Mouse (Mus musculus): Measurements from ENCODE around the gene Sorbs1. TPM values are rescaled to one million over a fixed set of nuclear protein-coding genes. Genes with fewer than 3 reads are reported as not detected.

Gene Sorbs1
- total RNA-seq, 1 experiment, result 18.0 TPM

DNA sequence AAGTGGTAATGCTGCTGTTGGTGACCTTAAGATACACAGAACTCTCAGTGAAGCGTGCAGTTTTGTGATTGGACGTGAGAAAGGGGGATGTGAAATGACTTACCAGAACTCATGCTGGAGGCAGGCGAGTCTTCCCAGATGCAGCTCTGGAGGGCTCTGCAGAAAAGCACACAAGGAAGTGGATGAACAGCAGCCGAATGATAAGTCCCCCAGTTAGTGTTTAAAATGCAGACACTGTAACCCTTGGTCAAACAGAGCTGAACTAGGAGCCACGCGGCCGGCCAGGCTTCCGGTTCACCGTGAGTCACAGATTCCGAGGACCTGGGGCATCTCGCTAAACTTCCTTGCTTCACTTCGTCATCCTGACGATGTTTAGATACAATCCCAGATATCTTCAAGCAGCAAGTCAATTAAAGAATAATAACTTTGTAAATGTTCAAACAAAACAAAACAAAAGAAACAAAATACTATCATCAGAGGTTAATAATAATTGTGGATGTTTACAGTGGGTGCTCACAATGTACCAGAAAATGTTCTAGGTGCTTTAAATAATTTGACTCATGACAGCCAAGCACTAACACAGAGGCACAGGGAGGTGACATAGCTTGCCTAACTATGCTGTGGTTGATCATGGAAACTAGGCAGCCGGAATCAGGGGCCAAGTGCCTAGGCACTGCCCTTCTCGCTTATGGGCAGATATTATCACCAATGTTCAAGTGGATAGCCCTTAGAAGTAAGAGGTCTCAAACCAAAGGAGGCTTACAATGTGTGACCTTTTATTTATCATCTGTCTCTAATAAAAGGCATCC lies 111.2 kb downstream of the Sorbs1 start:
- Histone ChIP-seq H3K4me3 (ENCODE audit: insufficient read depth in 1 of 2, low read depth in 1 of 2, low read length in 2 of 2, poor library complexity in 1 of 2, severe bottlenecking in 1 of 2) (no peak overlapping the region), H3K36me3 (ENCODE audit: control insufficient read depth, insufficient read depth, low read length, poor library complexity, severe bottlenecking) (no peaks in the 10 kb centered on the region), H3K9me3 (ENCODE audit: control insufficient read depth, insufficient read depth, low read depth, low read length) (no peaks in the 10 kb centered on the region), H3K9ac (ENCODE audit: insufficient read depth, low read depth, low read length, poor library complexity, severe bottlenecking) (no peak overlapping the region), H3K4me1 (ENCODE audit: control insufficient read depth in 2 of 2, insufficient read depth in 2 of 2, low read length in 2 of 2, poor library complexity in 1 of 2) (no peaks in the 10 kb centered on the region), H3K27ac (ENCODE audit: insufficient read depth, low read depth, low read length, poor library complexity, severe bottlenecking) (no peak overlapping the region)
- no peak for DNase-seq (ENCODE audit: low read depth, low spot score)
- in situ Hi-C loops (cut with MboI; ENCODE audit: low sequenced_read_pairs in 2 of 2, unreplicated experiment in 2 of 2), result no loop called here
- TF ChIP-seq ZNF384 (IDR thresholded peaks at IDR 0.05; ENCODE audit: low read depth, low read length) (no peak), MAFK (IDR thresholded peaks at IDR 0.05; ENCODE audit: insufficient read depth, low read depth, low read length) (no peak), ZC3H11A (IDR thresholded peaks at IDR 0.05; ENCODE audit: borderline replicate concordance, low read depth, low read length) (no peak), CHD2 (IDR thresholded peaks at IDR 0.05; ENCODE audit: low read depth, low read length) (no peak), HCFC1 (IDR thresholded peaks at IDR 0.05; ENCODE audit: borderline replicate concordance, insufficient read depth, low read length) (no peak)

GRCm38 (mm10) chr19:40401213-40401612 lies 112.4 kb downstream of the Sorbs1 start:
- in situ Hi-C loops (cut with MboI; ENCODE audit: low sequenced_read_pairs in 2 of 2, unreplicated experiment in 2 of 2), result no loop called here
- TF ChIP-seq ZNF384 (IDR thresholded peaks at IDR 0.05; ENCODE audit: low read depth, low read length), result no peak
- no peak for TF ChIP-seq CHD2 (IDR thresholded peaks at IDR 0.05; ENCODE audit: low read depth, low read length)
- TF ChIP-seq MAFK (IDR thresholded peaks at IDR 0.05; ENCODE audit: insufficient read depth, low read depth, low read length), result no peak
- TF ChIP-seq ZC3H11A (IDR thresholded peaks at IDR 0.05; ENCODE audit: borderline replicate concordance, low read depth, low read length), result no peak
- no peak for TF ChIP-seq HCFC1 (IDR thresholded peaks at IDR 0.05; ENCODE audit: borderline replicate concordance, insufficient read depth, low read length)
- Histone ChIP-seq H3K9me3 (ENCODE audit: control insufficient read depth, insufficient read depth, low read depth, low read length) (no peaks in the 10 kb centered on the region), H3K4me3 (ENCODE audit: insufficient read depth in 1 of 2, low read depth in 1 of 2, low read length in 2 of 2, poor library complexity in 1 of 2, severe bottlenecking in 1 of 2) (no peak overlapping the region), H3K27ac (ENCODE audit: insufficient read depth, low read depth, low read length, poor library complexity, severe bottlenecking) (no peak overlapping the region), H3K4me1 (ENCODE audit: control insufficient read depth in 2 of 2, insufficient read depth in 2 of 2, low read length in 2 of 2, poor library complexity in 1 of 2) (no peaks in the 10 kb centered on the region), H3K36me3 (ENCODE audit: control insufficient read depth, insufficient read depth, low read length, poor library complexity, severe bottlenecking) (no peaks in the 10 kb centered on the region), H3K9ac (ENCODE audit: insufficient read depth, low read depth, low read length, poor library complexity, severe bottlenecking) (no peak overlapping the region)
- no peak for DNase-seq (ENCODE audit: low read depth, low spot score)

DNA sequence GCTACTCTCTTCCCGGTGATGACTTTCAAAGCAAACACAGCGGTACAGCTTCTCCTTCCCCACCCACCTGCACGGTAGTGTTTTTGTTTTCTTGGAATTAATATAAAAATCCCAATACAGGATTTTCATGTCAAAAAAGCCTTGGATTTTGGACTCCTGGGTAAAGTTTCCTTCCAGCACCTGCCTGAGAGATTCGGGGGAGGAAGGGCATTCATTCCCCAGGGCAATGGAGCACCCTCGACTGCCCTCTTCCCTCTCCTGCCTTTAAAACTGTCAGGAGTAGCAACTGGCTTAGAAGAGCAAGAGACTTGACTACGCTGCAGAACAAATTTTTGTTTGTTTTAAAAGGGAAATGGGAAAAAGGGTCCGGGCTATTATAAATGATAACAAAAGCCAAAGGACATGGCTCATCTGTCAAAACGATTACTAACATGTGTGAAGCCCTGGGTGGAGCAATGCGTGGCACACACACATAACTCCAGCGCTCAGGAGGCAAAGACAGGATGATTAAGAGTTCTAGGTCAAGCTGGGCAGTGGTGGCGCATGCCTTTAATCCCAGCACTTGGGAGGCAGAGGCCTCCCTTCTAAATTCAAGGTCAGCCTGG lies 113.1 kb downstream of the Sorbs1 start:
- H3K9me3 ChIP-seq (ENCODE audit: control insufficient read depth, insufficient read depth, low read depth, low read length), result no peaks in the 10 kb centered on the region
- H3K9ac ChIP-seq (ENCODE audit: insufficient read depth, low read depth, low read length, poor library complexity, severe bottlenecking), result no peak overlapping the region
- no peak for DNase-seq (ENCODE audit: low read depth, low spot score)
- in situ Hi-C loops (cut with MboI; ENCODE audit: low sequenced_read_pairs in 2 of 2, unreplicated experiment in 2 of 2), result no loop called here
- 0 out of 4 replicates have a peak, but pooled peaks cover 0 to 3% of the 10 kb centered on the region in 2 experiments for H3K4me1 ChIP-seq (ENCODE audit: control insufficient read depth in 2 of 2, insufficient read depth in 2 of 2, low read length in 2 of 2, poor library complexity in 1 of 2)
- TF ChIP-seq CHD2 (IDR thresholded peaks at IDR 0.05; ENCODE audit: low read depth, low read length) (no peak), ZNF384 (IDR thresholded peaks at IDR 0.05; ENCODE audit: low read depth, low read length) (no peak), ZC3H11A (IDR thresholded peaks at IDR 0.05; ENCODE audit: borderline replicate concordance, low read depth, low read length) (no peak), MAFK (IDR thresholded peaks at IDR 0.05; ENCODE audit: insufficient read depth, low read depth, low read length) (no peak), HCFC1 (IDR thresholded peaks at IDR 0.05; ENCODE audit: borderline replicate concordance, insufficient read depth, low read length) (no peak)
- H3K4me3 ChIP-seq (ENCODE audit: insufficient read depth in 1 of 2, low read depth in 1 of 2, low read length in 2 of 2, poor library complexity in 1 of 2, severe bottlenecking in 1 of 2), result no peak overlapping the region
- no peak overlapping the region for H3K27ac ChIP-seq (ENCODE audit: insufficient read depth, low read depth, low read length, poor library complexity, severe bottlenecking)
- no peaks in the 10 kb centered on the region for H3K36me3 ChIP-seq (ENCODE audit: control insufficient read depth, insufficient read depth, low read length, poor library complexity, severe bottlenecking)

DNA sequence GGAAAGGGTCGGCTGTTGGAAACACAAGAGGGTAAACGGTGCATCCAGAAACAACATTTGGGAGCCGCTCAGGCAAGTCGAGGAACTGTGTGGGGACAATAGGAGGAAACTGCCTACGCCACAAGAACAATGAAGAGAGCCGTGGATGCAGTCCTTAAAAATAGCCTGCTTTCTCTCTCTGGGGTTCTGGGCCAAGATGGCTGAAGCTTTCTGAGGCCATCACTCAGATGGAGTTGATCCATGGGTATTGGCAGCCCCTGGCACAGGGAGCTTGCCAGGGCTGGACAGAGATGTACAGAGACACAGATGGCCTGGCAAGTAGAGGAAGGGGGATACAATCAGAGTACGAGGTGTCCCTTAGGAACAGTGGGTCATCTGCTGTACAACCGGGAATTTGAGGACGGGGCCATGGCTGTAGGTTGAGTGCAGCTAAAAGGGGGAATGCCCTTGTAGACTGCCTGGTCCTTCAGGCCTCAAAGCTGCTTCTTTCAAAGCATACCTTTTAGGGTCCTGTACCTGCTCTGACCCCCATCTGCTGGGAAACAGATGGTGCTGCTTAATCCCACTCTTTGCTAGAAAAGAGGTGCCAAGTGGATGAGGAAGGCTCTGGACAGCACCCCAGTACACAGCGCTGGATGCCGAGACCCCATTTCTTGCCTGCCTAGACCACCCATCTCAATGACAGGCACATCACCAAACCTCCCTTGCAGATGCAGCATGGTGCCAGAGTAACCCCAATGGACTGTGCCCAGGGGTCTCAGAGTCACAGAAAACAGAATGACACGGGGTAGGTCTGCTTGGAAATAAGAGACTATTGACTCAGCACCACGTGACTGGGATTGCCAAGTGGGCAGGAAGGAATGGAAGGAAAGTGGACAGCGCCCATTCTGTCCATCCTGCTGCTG lies 117.6 kb downstream of the Sorbs1 start:
- Histone ChIP-seq H3K9me3 (ENCODE audit: control insufficient read depth, insufficient read depth, low read depth, low read length) (no peaks in the 10 kb centered on the region), H3K4me1 (ENCODE audit: control insufficient read depth in 2 of 2, insufficient read depth in 2 of 2, low read length in 2 of 2, poor library complexity in 1 of 2) (peaks cover 0 to 5% of the 10 kb centered on the region in 2 experiments; a peak in 1 of 4 replicates), H3K36me3 (ENCODE audit: control insufficient read depth, insufficient read depth, low read length, poor library complexity, severe bottlenecking) (no peaks in the 10 kb centered on the region), H3K4me3 (ENCODE audit: insufficient read depth in 1 of 2, low read depth in 1 of 2, low read length in 2 of 2, poor library complexity in 1 of 2, severe bottlenecking in 1 of 2) (no peak overlapping the region), H3K9ac (ENCODE audit: insufficient read depth, low read depth, low read length, poor library complexity, severe bottlenecking) (no peak overlapping the region), H3K27ac (ENCODE audit: insufficient read depth, low read depth, low read length, poor library complexity, severe bottlenecking) (no peak overlapping the region)
- DNase-seq (ENCODE audit: low read depth, low spot score), result no peak
- TF ChIP-seq HCFC1 (IDR thresholded peaks at IDR 0.05; ENCODE audit: borderline replicate concordance, insufficient read depth, low read length) (no peak), CHD2 (IDR thresholded peaks at IDR 0.05; ENCODE audit: low read depth, low read length) (no peak), ZC3H11A (IDR thresholded peaks at IDR 0.05; ENCODE audit: borderline replicate concordance, low read depth, low read length) (no peak), ZNF384 (IDR thresholded peaks at IDR 0.05; ENCODE audit: low read depth, low read length) (no peak), MAFK (IDR thresholded peaks at IDR 0.05; ENCODE audit: insufficient read depth, low read depth, low read length) (no peak)
- in situ Hi-C loops (cut with MboI; ENCODE audit: low sequenced_read_pairs in 2 of 2, unreplicated experiment in 2 of 2), result no loop called here

Measured in ES-E14 (cell line).